Mouse (Mus musculus): ENCODE measurements around the gene Map9.
"Not testable (repeated sequence)": the region's sequence is repeated elsewhere in the genome, so short reads cannot be mapped to it uniquely, and the experiment has no call there.

Map9 gene

DNA sequence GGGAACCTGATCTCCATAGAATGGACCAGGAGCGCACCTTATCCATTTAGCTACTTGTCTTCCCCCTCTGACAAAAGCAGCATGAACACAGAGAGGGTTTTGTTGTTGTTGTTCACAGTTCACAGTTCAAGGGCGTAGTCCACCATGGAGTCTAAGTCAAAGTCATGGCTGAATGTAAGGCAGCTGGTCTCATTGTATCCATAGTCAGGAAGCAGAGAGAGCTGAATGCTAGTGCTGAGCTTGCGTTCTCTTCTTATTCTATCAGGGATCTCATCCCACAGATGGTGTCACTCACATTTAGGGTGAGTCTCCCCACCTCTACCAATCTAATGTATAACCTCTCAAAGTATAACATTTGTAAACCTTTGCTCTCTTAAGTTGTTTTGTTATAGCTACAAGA is 60.1 kb downstream of the Map9 start:
- DNase-seq, result no peak

DNA sequence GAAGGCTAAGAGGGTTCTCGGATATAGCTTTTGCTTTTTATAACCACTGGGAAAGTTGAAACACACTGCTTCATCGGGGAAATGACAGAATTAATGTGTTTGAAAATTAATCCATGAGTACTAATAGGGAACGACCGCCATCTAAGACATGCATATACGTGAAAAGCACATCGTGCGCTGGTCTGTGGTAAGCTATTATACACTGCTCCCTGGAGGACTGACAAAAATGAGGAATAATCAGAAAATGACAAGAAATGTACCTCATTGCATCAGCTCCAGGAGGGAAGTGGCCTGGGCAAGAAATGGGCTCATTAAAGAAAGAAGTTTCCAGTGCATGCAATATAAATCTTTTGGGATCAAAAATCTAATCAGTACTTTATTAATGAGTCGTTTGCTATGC is 77.5 kb downstream of the Map9 start:
- DNase-seq, result no peak

DNA sequence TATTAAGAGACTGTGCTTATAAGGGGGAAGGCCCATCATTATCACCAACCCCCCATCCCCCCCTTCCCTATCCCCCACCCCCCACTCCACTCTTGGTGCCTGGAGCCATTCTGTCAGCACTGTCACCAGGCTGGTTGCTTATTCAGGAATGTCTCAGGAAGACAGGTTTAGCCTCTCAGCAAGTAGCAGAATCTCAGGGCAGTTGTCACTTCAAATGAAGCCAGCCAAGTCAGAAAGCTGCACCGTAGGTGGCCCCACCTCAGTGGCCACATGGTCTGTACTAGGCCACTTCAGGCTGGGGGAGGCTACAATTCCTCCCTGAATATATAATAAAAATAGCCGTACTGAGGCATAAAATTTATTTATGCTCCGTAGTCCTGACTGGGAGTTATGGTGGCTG is 83.1 kb downstream of the Map9 start:
- peak; percentile 85 for DNase-seq

DNA sequence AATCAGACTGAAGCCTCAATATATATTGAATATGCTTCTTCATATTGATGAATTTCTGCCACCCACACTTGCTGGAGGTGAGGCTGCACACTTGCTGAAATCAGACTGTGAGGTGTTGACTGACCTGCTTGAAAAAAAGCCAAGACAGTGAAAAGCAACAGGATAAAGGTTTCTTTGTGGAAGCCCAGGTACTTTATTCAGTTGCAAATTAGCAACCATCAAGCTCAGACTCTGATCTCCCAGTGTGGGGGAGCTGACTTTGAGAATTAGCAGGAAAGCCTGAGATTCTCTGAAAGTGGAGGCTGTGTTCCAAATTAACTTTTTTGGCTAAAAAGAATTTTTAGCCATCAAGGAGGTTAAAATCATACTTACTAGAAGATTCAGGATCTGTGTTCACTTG is 83.8 kb downstream of the Map9 start:
- DNase-seq, result not testable (repeated sequence)
